12 mouse cellular contexts compared by ENCODE assay signal in the genomic region with DNA sequence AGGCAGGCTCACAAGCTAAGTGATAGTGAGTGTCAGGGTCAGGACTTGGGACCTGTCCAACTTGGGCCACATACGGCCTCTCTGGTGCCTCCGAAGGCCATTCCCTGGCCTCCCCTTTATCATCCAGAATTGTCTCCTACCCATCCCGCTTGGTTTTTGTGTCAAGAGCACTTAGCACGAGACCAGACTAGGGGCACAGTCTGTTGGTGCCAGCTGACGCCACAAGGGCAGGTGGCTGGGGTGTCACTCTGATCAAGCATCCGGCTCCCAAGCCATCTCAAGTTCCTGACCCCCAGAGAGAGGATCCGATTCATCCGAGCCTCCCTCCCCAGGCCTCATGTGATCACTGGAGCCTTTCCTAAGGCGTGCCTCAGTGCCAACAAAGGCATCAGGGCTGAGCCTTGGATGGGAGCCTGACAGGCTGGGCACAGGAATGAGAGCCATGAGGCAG. TPM values are rescaled to one million over a fixed set of nuclear protein-coding genes. Genes with fewer than 3 reads are reported as not detected.
DNase-seq lines count a peak whose midpoint lies in the region; ATAC-seq and TF ChIP-seq lines count a peak whose summit lies in the region.
"Had no signal": no experiment of that assay in that cellular context is flagged by ENCODE, and none has a peak within 500 bp of the region (broad histone marks: within the 10 kb centered on the region; RNA-seq: fewer than 3 reads in every experiment).

No protein-coding gene starts in this region.

- 0 out of 2 replicates have a peak, but pooled peaks cover 2% of the 10 kb centered on the region for H3K36me3 ChIP-seq in midbrain, embryonic 14.5 days (ENCODE audit: control insufficient read depth, insufficient read depth, low read length)
- no peaks in the 10 kb centered on the region for H3K36me3 ChIP-seq in midbrain, embryonic 15.5 days (replicated peaks)
- H3K36me3 ChIP-seq in myocyte (ENCODE audit: control insufficient read depth, insufficient read depth): no peaks in the 10 kb centered on the region
- H3K36me3 ChIP-seq: G1E had no signal

- no peak overlapping the region for H3K4me3 ChIP-seq in midbrain, embryonic 14.5 days (replicated peaks; ENCODE audit: low read depth, low read length)
- H3K4me3 ChIP-seq in midbrain, embryonic 15.5 days: no peak overlapping the region
- no peak overlapping the region for H3K4me3 ChIP-seq in myocyte

- ATAC-seq in midbrain, embryonic 14.5 days (ENCODE audit: low FRiP score, low TSS enrichment): no peak
- ATAC-seq in midbrain, embryonic 15.5 days (replicated peaks): no peak
- no peak for ATAC-seq in inflammation-experienced regulatory T-cells, adult 6 months

- H3K9ac ChIP-seq in midbrain, embryonic 14.5 days (replicated peaks; ENCODE audit: low read length): peak overlapping the region; percentile 23; the same call in 1 of the 2 replicates
- H3K9ac ChIP-seq in midbrain, embryonic 15.5 days: no peak overlapping the region

- no peaks in the 10 kb centered on the region for H3K27me3 ChIP-seq in midbrain, embryonic 14.5 days (ENCODE audit: control insufficient read depth, insufficient read depth, low read length)
- H3K27me3 ChIP-seq in midbrain, embryonic 15.5 days (replicated peaks): no peaks in the 10 kb centered on the region
- peaks cover 17% of the 10 kb centered on the region for H3K27me3 ChIP-seq in myocyte (ENCODE audit: control insufficient read depth, insufficient read depth, insufficient read length)

- 0 out of 2 replicates have a peak overlapping the region, but pooled peaks have one; percentile 3 for H3K4me2 ChIP-seq in midbrain, embryonic 14.5 days (ENCODE audit: low read length)
- H3K4me2 ChIP-seq in midbrain, embryonic 15.5 days: no peak overlapping the region
- no peak overlapping the region for H3K4me2 ChIP-seq in myocyte (ENCODE audit: low read depth)
- H3K4me2 ChIP-seq: liver, embryonic 11.5 days had no signal

- H3ac ChIP-seq in myocyte (ENCODE audit: control insufficient read depth, insufficient read length): no peak overlapping the region

- DNase-seq in adrenal gland, adult 2 months: peak; percentile 66
- no peak for DNase-seq in adrenal gland, postnatal 25 days
- peak; percentile 55 for DNase-seq in midbrain, embryonic 14.5 days
- peak; percentile 92 for DNase-seq in cerebellum, postnatal 36 days
- DNase-seq in left cerebral cortex, adult 9 months (ENCODE audit: low spot score in 2 of 2): no peak
- DNase-seq: gastrocnemius, postnatal 10 days; lung, postnatal 36 days had no signal

- H3K79me2 ChIP-seq in myocyte (ENCODE audit: control insufficient read depth, insufficient read depth): no peaks in the 10 kb centered on the region

- no peaks in the 10 kb centered on the region for H3K9me3 ChIP-seq in midbrain, embryonic 14.5 days (ENCODE audit: control insufficient read depth, low read length)
- H3K9me3 ChIP-seq in midbrain, embryonic 15.5 days: no peaks in the 10 kb centered on the region

- WGBS in midbrain, embryonic 14.5 days: 31% methylated on average over 9 of the region's 9 CpGs
- 37% methylated on average over 9 of the region's 9 CpGs for WGBS in midbrain, embryonic 15.5 days

- peak overlapping the region; percentile 41 for H3K27ac ChIP-seq in midbrain, embryonic 14.5 days (replicated peaks; ENCODE audit: low read depth, low read length)
- H3K27ac ChIP-seq in midbrain, embryonic 15.5 days: no peak overlapping the region

- TF ChIP-seq POLR2A in myocyte (IDR thresholded peaks at IDR 0.05; ENCODE audit: insufficient read length, low read depth): no peak

- H3K4me1 ChIP-seq in midbrain, embryonic 14.5 days (ENCODE audit: control insufficient read depth, insufficient read depth, low read length): peaks cover 36% of the 10 kb centered on the region
- H3K4me1 ChIP-seq in midbrain, embryonic 15.5 days: peaks cover 44% of the 10 kb centered on the region

TF ChIP-seq in myocyte, 11 proteins besides CTCF, POLR2A, EP300 and RAD21:
- TF ChIP-seq TCF3 (IDR thresholded peaks at IDR 0.05; ENCODE audit: insufficient read length, low read depth): no peak
- TF ChIP-seq MYOG (IDR thresholded peaks at IDR 0.05; ENCODE audit: control insufficient read depth in 1 of 3, insufficient read depth in 1 of 3, insufficient read length in 2 of 3, low read depth in 2 of 3): peak in 2 of 3 experiments; percentile 47 to 66
- TF ChIP-seq MYOD1 (IDR thresholded peaks at IDR 0.05; ENCODE audit: control insufficient read depth in 1 of 3, insufficient read length in 2 of 3, low read depth in 2 of 3): peak in 2 of 3 experiments; percentile 62 to 80
TF ChIP-seq in myocyte: peak in this region for 2.

RNA-seq across cellular contexts. Expression of a gene that starts 4.3 kb away (rescaled TPM):
- 10 to 100 TPM in 1 of 2 experiments, 1 to 10 TPM in 1; 8.4 to 12.5 TPM for total RNA-seq in adrenal gland, adult 2 months (2021)
- 26.5 and 32.3 TPM in 2 replicates for polyA plus RNA-seq in adrenal gland, adult 2 months (2012; rRNA removed)
- 14.3 and 17.9 TPM in 2 replicates for total RNA-seq in adrenal gland, postnatal 25 days (2021)
- polyA plus RNA-seq in midbrain, embryonic 14.5 days (2014; fragmentation: Nextera tagmentation; extraction: Ambion mirVana): 22.4 and 27.3 TPM in 2 replicates
- 21.3 and 21.5 TPM in 2 replicates for polyA plus RNA-seq in midbrain, embryonic 15.5 days (2015; fragmentation: Nextera tagmentation; extraction: Ambion mirVana)
- polyA plus RNA-seq in myocyte (2012; fragmentation: generic; extraction: Trizol): 0.65 TPM
- polyA plus RNA-seq in inflammation-experienced regulatory T-cells, adult 6 months (2017; shearing (Covaris generic)): 1 to 10 TPM in 2 of 3 experiments, under 1 TPM in 1; 0.98 to 1.8 (median 1.5) TPM
- polyA plus RNA-seq: G1E had no signal

Comparison
In these comparisons a context has a peak if more than half of its experiments do, and no peak if none do; other contexts are left out.
1. DNase-seq: peak in adrenal gland, adult 2 months (single experiment), midbrain, embryonic 14.5 days (single experiment) and cerebellum, postnatal 36 days (2 of 2); none in adrenal gland, postnatal 25 days (single experiment) and left cerebral cortex, adult 9 months (0 of 2).